Mouse (Mus musculus): ENCODE results near the gene Sft2d2.

DNA sequence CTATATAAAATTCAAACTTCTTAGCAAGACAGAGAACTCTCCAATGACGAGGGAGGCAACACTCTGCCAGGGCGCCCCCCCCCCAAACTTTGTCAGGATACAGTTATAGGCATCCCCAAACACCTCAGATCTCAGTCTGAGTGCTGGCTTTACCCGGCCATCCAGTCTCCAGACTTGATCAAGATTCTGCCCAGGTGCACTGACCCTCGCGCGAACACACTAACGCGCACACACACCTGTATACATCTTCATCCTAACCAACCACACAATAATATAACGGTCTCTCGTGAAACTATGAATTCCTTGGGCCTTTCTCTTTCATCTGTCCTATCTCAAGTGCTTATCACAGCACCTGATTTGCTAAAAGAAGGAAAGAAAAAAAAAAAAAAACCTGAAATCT is 41.6 kb upstream of the Sft2d2 start:
- TF ChIP-seq CTCF (IDR thresholded peaks at IDR 0.05; ENCODE audit: low read depth, low read length) (no peak), POLR2A (IDR thresholded peaks at IDR 0.05; ENCODE audit: extremely low read depth, insufficient read depth, low read length) (no peak)

Data from liver, adult 2 months (tissue).